Mouse (Mus musculus): Measurements from ENCODE around the gene Mad2l2.

DNA sequence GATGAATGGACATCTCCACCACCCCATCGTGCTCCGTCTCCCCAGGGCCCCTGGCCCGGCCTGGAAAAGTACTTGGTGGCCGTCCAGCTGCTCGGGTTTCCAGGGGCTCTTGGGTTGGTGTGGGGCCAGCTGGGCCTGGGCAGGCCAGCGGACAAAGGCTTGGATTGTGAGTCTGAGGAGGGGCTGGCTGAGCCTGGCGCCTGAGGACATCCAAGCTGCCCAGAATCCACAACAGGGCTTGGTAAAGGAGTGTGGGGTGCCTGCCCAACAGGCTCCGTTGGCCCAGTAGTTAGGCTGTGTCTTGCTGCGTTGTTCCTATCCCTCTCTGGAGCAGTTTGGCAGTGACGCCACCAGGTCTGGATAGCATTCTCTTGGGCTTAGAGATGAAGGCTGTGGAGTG is 36.2 kb downstream of the Mad2l2 start:
- TF ChIP-seq CTCF (IDR thresholded peaks at IDR 0.05; ENCODE audit: control insufficient read depth, insufficient read depth, insufficient read length) (no peak), USF1 (IDR thresholded peaks at IDR 0.05; ENCODE audit: low read depth) (no peak), CEBPB (IDR thresholded peaks at IDR 0.05; ENCODE audit: low read depth) (no peak), MYOD1 (IDR thresholded peaks at IDR 0.05; ENCODE audit: control insufficient read depth, insufficient read length, low read depth) (no peak), MAX (IDR thresholded peaks at IDR 0.05) (no peak), FOSL1 (IDR thresholded peaks at IDR 0.05; ENCODE audit: insufficient read depth, low read length, poor library complexity, severe bottlenecking) (no peak), MYOG (IDR thresholded peaks at IDR 0.05; ENCODE audit: control insufficient read depth, extremely low read depth, insufficient read length) (no peak)
